In the genomic region with DNA sequence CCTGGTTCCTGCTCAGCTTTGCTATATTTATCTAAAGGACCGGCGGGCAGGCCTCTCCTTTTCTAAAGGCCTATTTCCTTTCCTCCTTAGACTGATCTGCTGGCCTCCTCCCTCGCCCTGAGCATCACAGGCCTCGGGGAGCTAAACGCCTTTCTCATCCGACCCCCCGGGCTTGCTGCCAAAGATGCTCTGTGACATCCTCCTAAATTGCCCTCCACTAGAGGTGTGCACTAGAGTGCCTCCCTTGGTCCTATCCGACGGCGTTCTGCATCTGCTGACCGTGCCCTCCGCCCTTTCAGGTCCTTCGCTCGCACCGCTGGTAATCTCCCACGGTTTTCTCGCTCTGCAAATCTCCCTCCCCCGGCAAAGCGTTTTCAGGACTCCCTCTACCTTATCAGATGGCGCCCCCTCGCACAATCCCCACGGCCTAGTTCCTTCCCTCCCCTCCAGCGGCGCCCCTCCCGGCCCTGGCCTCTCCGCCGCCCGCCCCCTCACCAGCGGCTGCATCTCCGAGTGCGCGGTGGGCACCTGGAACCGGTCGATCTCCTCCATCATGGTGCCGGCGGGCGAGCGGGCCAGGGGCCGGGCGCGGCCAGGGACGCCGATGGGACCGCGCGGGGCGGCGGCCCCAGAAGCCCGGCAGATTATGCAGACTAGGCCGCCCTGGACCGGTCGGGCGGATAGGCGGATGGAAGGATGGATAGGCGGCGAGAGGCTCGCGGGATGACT, we compare ENCODE assay signal across 7 mouse cellular contexts. TPM values are rescaled to one million over a fixed set of nuclear protein-coding genes. Genes with fewer than 3 reads are reported as not detected.
A peak's percentile ranks its signal among the peaks of the same experiment; 100 is the strongest.
DNase-seq lines count a peak whose midpoint lies in the region; ATAC-seq and TF ChIP-seq lines count a peak whose summit lies in the region.

No protein-coding gene starts in this region.

- H3K9ac ChIP-seq in embryonic facial prominence, embryonic 12.5 days, result peak overlapping the region; percentile 77
- H3K9ac ChIP-seq in heart, embryonic 16.5 days (ENCODE audit: low read length), result peak overlapping the region; percentile 81
- H3K9ac ChIP-seq in lung, postnatal 0 days (replicated peaks; ENCODE audit: low read depth), result peak overlapping the region; percentile 72

- peak overlapping the region; percentile 80 for H3K27ac ChIP-seq in embryonic facial prominence, embryonic 12.5 days
- H3K27ac ChIP-seq in heart, embryonic 16.5 days (ENCODE audit: low read length), result peak overlapping the region; percentile 32; the same call in 1 of the 2 replicates
- H3K27ac ChIP-seq in lung, postnatal 0 days (ENCODE audit: low read length), result peak overlapping the region; percentile 64
- H3K27ac ChIP-seq in small intestine, adult 2 months (ENCODE audit: insufficient read depth, low read depth, low read length), result no peak overlapping the region

- no peak for TF ChIP-seq POLR2A in small intestine, adult 2 months (IDR thresholded peaks at IDR 0.05; ENCODE audit: low read depth, low read length)

- WGBS in embryonic facial prominence, embryonic 12.5 days, result 1% methylated on average over 58 of the region's 58 CpGs
- WGBS in heart, embryonic 16.5 days, result under 1% methylated on average over 56 of the region's 58 CpGs
- WGBS in lung, postnatal 0 days, result 1% methylated on average over 48 of the region's 58 CpGs
- 2% methylated on average over 58 of the region's 58 CpGs for WGBS in small intestine, adult 2 months

- H3K9me3 ChIP-seq in E14TG2a.4 (ENCODE audit: low read length), result no peaks in the 10 kb centered on the region
- no peaks in the 10 kb centered on the region for H3K9me3 ChIP-seq in embryonic facial prominence, embryonic 12.5 days
- H3K9me3 ChIP-seq in heart, embryonic 16.5 days (replicated peaks; ENCODE audit: control insufficient read depth, low read length), result no peaks in the 10 kb centered on the region
- no peaks in the 10 kb centered on the region for H3K9me3 ChIP-seq in lung, postnatal 0 days (ENCODE audit: low read length)

- no peak; the same call in none of the 2 replicates for ATAC-seq in embryonic facial prominence, embryonic 12.5 days (ENCODE audit: insufficient number of reproducible peaks, insufficient read depth, low FRiP score, low TSS enrichment)
- ATAC-seq in heart, embryonic 16.5 days (replicated peaks; ENCODE audit: extremely low read depth, insufficient read depth, low FRiP score), result peak; percentile 21
- ATAC-seq in lung, postnatal 0 days, result peak; percentile 1; the same call in 1 of the 2 replicates

- no peak for TF ChIP-seq CTCF in E14TG2a.4 (conservative IDR thresholded peaks at IDR 0.05; ENCODE audit: low read length)
- no peak for TF ChIP-seq CTCF in lung, postnatal 0 days (IDR thresholded peaks at IDR 0.05)
- no peak for TF ChIP-seq CTCF in small intestine, adult 2 months (IDR thresholded peaks at IDR 0.05; ENCODE audit: extremely low read depth, insufficient read length, insufficient replicate concordance, low read depth, low read length)

- H3K27me3 ChIP-seq in E14TG2a.4 (ENCODE audit: insufficient read depth, low read length), result peaks cover 45% of the 10 kb centered on the region
- H3K27me3 ChIP-seq in embryonic facial prominence, embryonic 12.5 days, result peaks cover 31% of the 10 kb centered on the region
- H3K27me3 ChIP-seq in heart, embryonic 16.5 days (ENCODE audit: control insufficient read depth, insufficient read depth, low read length), result no peaks in the 10 kb centered on the region; the same call in 1 of the 2 replicates
- no peaks in the 10 kb centered on the region for H3K27me3 ChIP-seq in lung, postnatal 0 days (replicated peaks; ENCODE audit: insufficient read depth, low read length)
- H3K27me3 ChIP-seq in small intestine, adult 2 months (ENCODE audit: control insufficient read depth, insufficient read depth, low read length), result no peaks in the 10 kb centered on the region

- peak; percentile 30 for DNase-seq in T-cell, adult 2 months (ENCODE audit: low spot score)
- DNase-seq in layer of hippocampus, adult 18-20 months (ENCODE audit: low spot score in 2 of 2), result peak; percentile 48 to 54
- DNase-seq in lung, postnatal 0 days (ENCODE audit: low spot score), result peak; percentile 16

- peak overlapping the region; percentile 91 for H3K4me3 ChIP-seq in E14TG2a.4 (replicated peaks; ENCODE audit: low read length)
- peak overlapping the region; percentile 85 for H3K4me3 ChIP-seq in embryonic facial prominence, embryonic 12.5 days
- H3K4me3 ChIP-seq in heart, embryonic 16.5 days (ENCODE audit: low read length), result peak overlapping the region; percentile 84
- peak overlapping the region; percentile 77 for H3K4me3 ChIP-seq in lung, postnatal 0 days (ENCODE audit: low read depth, low read length)
- peak overlapping the region; percentile 84 for H3K4me3 ChIP-seq in small intestine, adult 2 months (ENCODE audit: low read depth, low read length)

- TF ChIP-seq EP300 in lung, postnatal 0 days (IDR thresholded peaks at IDR 0.05), result no peak

- peaks cover 28% of the 10 kb centered on the region for H3K4me1 ChIP-seq in E14TG2a.4 (replicated peaks; ENCODE audit: low read depth, low read length)
- peaks cover 13% of the 10 kb centered on the region for H3K4me1 ChIP-seq in embryonic facial prominence, embryonic 12.5 days
- H3K4me1 ChIP-seq in heart, embryonic 16.5 days (ENCODE audit: control insufficient read depth, insufficient read depth, low read length), result peaks cover 5% of the 10 kb centered on the region; the same call in 1 of the 2 replicates
- peaks cover 3% of the 10 kb centered on the region; the same call in 1 of the 2 replicates for H3K4me1 ChIP-seq in lung, postnatal 0 days (ENCODE audit: insufficient read depth, low read depth, low read length)
- peaks cover 5% of the 10 kb centered on the region for H3K4me1 ChIP-seq in small intestine, adult 2 months (ENCODE audit: control insufficient read depth, insufficient read depth, insufficient read length, low read length)

- H3K4me2 ChIP-seq in embryonic facial prominence, embryonic 12.5 days (replicated peaks), result peak overlapping the region; percentile 96
- peak overlapping the region; percentile 88 for H3K4me2 ChIP-seq in heart, embryonic 16.5 days (ENCODE audit: low read depth, low read length)
- H3K4me2 ChIP-seq in lung, postnatal 0 days (replicated peaks; ENCODE audit: low read depth, low read length), result peak overlapping the region; percentile 94

- no peaks in the 10 kb centered on the region for H3K36me3 ChIP-seq in E14TG2a.4 (ENCODE audit: insufficient read depth, low read length)
- no peaks in the 10 kb centered on the region for H3K36me3 ChIP-seq in embryonic facial prominence, embryonic 12.5 days
- no peaks in the 10 kb centered on the region for H3K36me3 ChIP-seq in heart, embryonic 16.5 days (ENCODE audit: control insufficient read depth, insufficient read depth)
- H3K36me3 ChIP-seq in lung, postnatal 0 days (ENCODE audit: insufficient read depth, low read length), result no peaks in the 10 kb centered on the region
- no peaks in the 10 kb centered on the region for H3K36me3 ChIP-seq in small intestine, adult 2 months (ENCODE audit: control insufficient read depth, insufficient read depth, low read length)

RNA-seq across cellular contexts. Expression of a gene that starts 0.5 kb away (rescaled TPM):
- 4.1 and 5.3 TPM in 2 replicates for polyA plus RNA-seq in embryonic facial prominence, embryonic 12.5 days (2016; fragmentation: Nextera tagmentation; extraction: Ambion mirVana)
- 1.5 and 2.4 TPM in 2 replicates for polyA plus RNA-seq in heart, embryonic 16.5 days (2015; fragmentation: Nextera tagmentation; extraction: Ambion mirVana)
- 100 to 1,000 TPM; 159 to 163 TPM for total RNA-seq in layer of hippocampus, adult 18-20 months (2021)
- 4.7 and 5.2 TPM in 2 replicates for polyA plus RNA-seq in lung, postnatal 0 days (2015; fragmentation: Nextera tagmentation; extraction: Ambion mirVana)
- 12.5 and 16.0 TPM in 2 replicates for polyA plus RNA-seq in small intestine, adult 2 months (2012; rRNA removed)

RNA-seq across cellular contexts. Expression of a gene that starts 0.7 kb away (rescaled TPM):
- 0.73 and 0.91 TPM in 2 replicates for polyA plus RNA-seq in embryonic facial prominence, embryonic 12.5 days (2016; fragmentation: Nextera tagmentation; extraction: Ambion mirVana)
- polyA plus RNA-seq in heart, embryonic 16.5 days (2015; fragmentation: Nextera tagmentation; extraction: Ambion mirVana), result 2.6 and 3.6 TPM in 2 replicates
- 1 to 10 TPM; 7.8 to 9.0 TPM for total RNA-seq in layer of hippocampus, adult 18-20 months (2021)
- 8.9 and 9.0 TPM in 2 replicates for polyA plus RNA-seq in lung, postnatal 0 days (2015; fragmentation: Nextera tagmentation; extraction: Ambion mirVana)
- polyA plus RNA-seq in small intestine, adult 2 months (2012; rRNA removed), result 1.3 and 5.4 TPM in 2 replicates

RNA-seq across cellular contexts. Expression of a gene that starts 51.7 kb away (rescaled TPM):
- polyA plus RNA-seq in embryonic facial prominence, embryonic 12.5 days (2016; fragmentation: Nextera tagmentation; extraction: Ambion mirVana), result 2.8 and 3.7 TPM in 2 replicates
- polyA plus RNA-seq in heart, embryonic 16.5 days (2015; fragmentation: Nextera tagmentation; extraction: Ambion mirVana), result 1.1 and 1.2 TPM in 2 replicates
- 1 to 10 TPM; 4.5 to 7.0 TPM for total RNA-seq in layer of hippocampus, adult 18-20 months (2021)
- 37.3 and 41.4 TPM in 2 replicates for polyA plus RNA-seq in lung, postnatal 0 days (2015; fragmentation: Nextera tagmentation; extraction: Ambion mirVana)
- polyA plus RNA-seq in small intestine, adult 2 months (2012; rRNA removed), result 0.37 TPM in 1 of 2 replicates, not detected in the other
